Mouse (Mus musculus): ENCODE results near the gene Olfr96. TPM values are rescaled to one million over a fixed set of nuclear protein-coding genes. Genes with fewer than 3 reads are reported as not detected.
A peak's percentile ranks its signal among the peaks of the same experiment; 100 is the strongest.

Olfr96 gene
- polyA plus RNA-seq, 1 experiment from 2014 or later: not detected

DNA sequence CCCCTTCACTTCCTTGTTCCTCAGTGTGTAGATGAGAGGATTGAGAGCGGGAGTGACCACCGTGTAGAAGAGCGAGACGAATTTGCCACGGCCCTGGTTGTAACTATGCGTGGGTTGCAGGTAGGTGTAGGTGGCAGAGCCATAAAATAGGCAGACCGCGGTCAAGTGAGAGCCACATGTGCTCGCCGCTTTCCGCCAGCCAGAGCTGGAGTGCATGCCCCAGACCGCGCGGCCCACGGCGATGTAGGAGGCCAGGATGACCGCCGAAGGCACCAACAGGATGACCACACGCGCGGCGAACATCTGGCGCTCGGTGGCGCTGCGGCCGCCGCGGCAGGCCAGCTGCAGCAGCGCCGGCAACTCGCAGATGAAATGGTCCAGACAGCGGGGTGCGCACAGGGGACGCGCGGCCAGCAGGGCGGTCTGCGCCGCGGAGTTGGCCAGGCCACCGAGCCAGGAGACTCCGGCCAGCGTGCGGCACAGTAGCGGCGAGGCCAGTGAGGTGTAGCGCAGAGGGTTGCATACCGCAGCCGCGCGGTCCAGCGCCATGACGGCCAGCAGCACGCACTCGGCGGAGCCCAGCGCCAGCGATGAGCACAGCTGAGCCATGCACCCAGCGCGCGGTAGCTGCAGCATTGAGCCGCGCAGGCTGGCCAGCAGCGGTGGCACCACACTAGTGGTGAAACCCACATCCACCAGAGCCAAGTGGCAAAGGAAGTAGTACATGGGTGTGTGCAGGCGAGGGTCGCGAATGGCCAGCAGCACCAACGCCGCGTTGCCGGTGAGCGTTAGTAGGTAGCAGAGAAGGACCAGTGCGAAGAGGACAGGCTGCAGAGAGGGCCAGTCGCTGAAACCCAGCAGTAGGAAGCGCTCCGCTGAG lies 22.9 kb upstream of the Olfr96 start:
- no peak overlapping the region for H3K9ac ChIP-seq (replicated peaks; ENCODE audit: low read depth)

DNA sequence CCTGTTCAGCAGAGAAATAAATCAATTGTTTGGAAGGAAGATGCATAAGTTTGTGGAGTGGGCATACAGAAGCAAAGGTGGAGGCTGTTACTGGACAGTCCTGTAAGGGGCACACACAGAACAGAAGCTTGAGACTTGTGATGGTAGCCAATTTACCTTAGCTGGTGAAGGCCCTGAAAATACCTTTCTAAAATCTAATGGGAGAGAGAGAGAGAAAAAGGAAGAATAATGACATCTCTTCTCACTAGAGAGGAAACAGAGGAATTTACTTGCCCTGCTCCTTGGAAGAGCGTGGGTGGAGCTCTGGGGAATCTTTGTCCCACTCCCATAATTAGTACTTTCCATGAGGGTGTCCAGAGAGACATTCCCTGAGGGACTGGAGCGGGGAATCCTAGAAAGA lies 19.1 kb upstream of the Olfr96 start, which contains the start of gene Olfr94:
Olfr94 (minus strand) TSS at position 101 of the 400 bp plus-strand sequence.
- Histone ChIP-seq H3K9me3 (ENCODE audit: low read length) (no peaks in the 10 kb centered on the region), H3K4me2 (replicated peaks; ENCODE audit: low read depth, low read length) (no peak within 1 kb of the TSS), H3K27me3 (replicated peaks; ENCODE audit: insufficient read depth, low read length) (peaks cover 13% of the 10 kb centered on the region), H3K9ac (replicated peaks; ENCODE audit: low read depth) (no peak within 1 kb of the TSS), H3K4me3 (ENCODE audit: low read depth, low read length) (no peak within 1 kb of the TSS), H3K27ac (ENCODE audit: low read length) (no peak within 1 kb of the TSS), H3K4me1 (ENCODE audit: insufficient read depth, low read depth, low read length) (no peaks in the 10 kb centered on the region), H3K36me3 (ENCODE audit: insufficient read depth, low read length) (no peaks in the 10 kb centered on the region)
- WGBS: 63% methylated on average over 2 of the region's 2 CpGs
- ATAC-seq (no peak), DNase-seq (ENCODE audit: low spot score) (no peak)
- no peak for TF ChIP-seq CTCF (IDR thresholded peaks at IDR 0.05)
- TF ChIP-seq EP300 (IDR thresholded peaks at IDR 0.05): no peak

More for the DNA sequence above, 22.9 kb upstream of the Olfr96 start:
- Histone ChIP-seq H3K4me3 (ENCODE audit: low read depth, low read length) (peak overlapping the region; percentile 21), H3K4me1 (ENCODE audit: insufficient read depth, low read depth, low read length) (no peaks in the 10 kb centered on the region), H3K36me3 (ENCODE audit: insufficient read depth, low read length) (no peaks in the 10 kb centered on the region), H3K27ac (ENCODE audit: low read length) (no peak overlapping the region), H3K4me2 (replicated peaks; ENCODE audit: low read depth, low read length) (peak overlapping the region; percentile 54), H3K9me3 (ENCODE audit: low read length) (no peaks in the 10 kb centered on the region), H3K27me3 (replicated peaks; ENCODE audit: insufficient read depth, low read length) (peaks cover 13% of the 10 kb centered on the region)
- peak; percentile 5; the same call in 1 of the 2 replicates for TF ChIP-seq CTCF (IDR thresholded peaks at IDR 0.05)
- TF ChIP-seq EP300 (IDR thresholded peaks at IDR 0.05): no peak
- 2% methylated on average over 76 of the region's 77 CpGs for WGBS
- ATAC-seq: peak; percentile 37; the same call in 1 of the 2 replicates
- no peak for DNase-seq (ENCODE audit: low spot score)

DNA sequence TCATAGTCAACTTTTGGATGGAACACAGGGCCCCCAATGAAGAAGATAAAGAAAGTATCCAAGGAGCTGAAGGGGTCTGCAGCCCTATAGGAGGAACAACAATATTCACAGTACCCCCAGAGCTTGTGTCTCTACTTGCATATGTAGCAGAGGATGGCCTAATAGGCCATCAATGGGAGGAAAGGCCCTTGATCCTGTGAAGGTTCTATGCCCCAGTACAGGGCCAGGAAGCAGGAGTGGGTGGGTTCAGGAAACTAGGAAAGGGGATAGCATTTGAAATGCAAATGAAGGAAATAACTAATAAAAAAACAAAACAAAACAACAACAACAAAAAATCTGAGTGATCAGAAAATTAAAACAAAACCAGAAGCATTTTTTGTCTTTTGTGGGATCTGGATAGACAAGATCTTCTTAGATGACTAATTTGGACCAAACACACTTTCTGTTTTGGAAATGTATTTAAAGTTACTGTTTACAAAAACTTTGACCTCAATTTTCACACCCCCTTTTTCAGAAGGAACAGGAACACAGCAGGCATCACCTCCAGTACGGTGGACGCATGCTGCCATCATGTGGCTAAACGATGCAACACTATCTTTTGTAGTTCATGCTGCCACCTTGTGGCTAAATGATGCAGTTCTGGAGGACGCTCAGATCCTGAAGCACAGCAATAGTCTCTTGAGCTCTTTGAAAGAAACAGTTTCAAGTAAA lies 16.6 kb upstream of the Olfr96 start:
- TF ChIP-seq EP300 (IDR thresholded peaks at IDR 0.05) (no peak), CTCF (IDR thresholded peaks at IDR 0.05) (peak; percentile 100)
- Histone ChIP-seq H3K4me2 (replicated peaks; ENCODE audit: low read depth, low read length) (no peak overlapping the region), H3K4me3 (ENCODE audit: low read depth, low read length) (no peak overlapping the region), H3K36me3 (ENCODE audit: insufficient read depth, low read length) (no peaks in the 10 kb centered on the region), H3K27ac (ENCODE audit: low read length) (no peak overlapping the region), H3K4me1 (ENCODE audit: insufficient read depth, low read depth, low read length) (no peaks in the 10 kb centered on the region), H3K9ac (replicated peaks; ENCODE audit: low read depth) (no peak overlapping the region), H3K27me3 (replicated peaks; ENCODE audit: insufficient read depth, low read length) (no peaks in the 10 kb centered on the region), H3K9me3 (ENCODE audit: low read length) (no peaks in the 10 kb centered on the region)
- DNase-seq (ENCODE audit: low spot score) (peak; percentile 81), ATAC-seq (peak; percentile 70)
- 0% methylated on average over 4 of the region's 4 CpGs for WGBS

DNA sequence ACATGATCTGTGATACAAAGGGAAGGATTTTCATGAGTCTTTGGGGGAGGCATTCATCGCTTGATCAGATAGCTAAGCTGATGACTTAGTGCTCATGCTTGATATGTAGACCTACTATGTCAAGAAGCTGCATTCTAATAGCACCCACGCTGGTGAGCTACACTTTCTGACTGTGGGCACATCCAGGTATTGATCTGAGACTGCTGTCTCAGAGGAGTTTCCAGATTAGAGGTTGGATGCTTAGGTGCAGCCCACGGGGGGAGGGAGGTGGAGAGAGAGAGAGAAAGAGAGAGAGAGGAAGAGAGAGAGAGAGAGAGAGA lies 16.1 kb upstream of the Olfr96 start:
- H3K36me3 ChIP-seq (ENCODE audit: insufficient read depth, low read length): no peaks in the 10 kb centered on the region
- H3K9me3 ChIP-seq (ENCODE audit: low read length): no peaks in the 10 kb centered on the region
- H3K4me2 ChIP-seq (replicated peaks; ENCODE audit: low read depth, low read length): no peak overlapping the region
- no peak for ATAC-seq
- no peak overlapping the region for H3K9ac ChIP-seq (replicated peaks; ENCODE audit: low read depth)
- WGBS: 35% methylated on average over 3 of the region's 3 CpGs
- H3K4me3 ChIP-seq (ENCODE audit: low read depth, low read length): no peak overlapping the region
- DNase-seq (ENCODE audit: low spot score): no peak
- H3K4me1 ChIP-seq (ENCODE audit: insufficient read depth, low read depth, low read length): no peaks in the 10 kb centered on the region
- H3K27me3 ChIP-seq (replicated peaks; ENCODE audit: insufficient read depth, low read length): no peaks in the 10 kb centered on the region
- no peak for TF ChIP-seq EP300 (IDR thresholded peaks at IDR 0.05)
- H3K27ac ChIP-seq (ENCODE audit: low read length): no peak overlapping the region

DNA sequence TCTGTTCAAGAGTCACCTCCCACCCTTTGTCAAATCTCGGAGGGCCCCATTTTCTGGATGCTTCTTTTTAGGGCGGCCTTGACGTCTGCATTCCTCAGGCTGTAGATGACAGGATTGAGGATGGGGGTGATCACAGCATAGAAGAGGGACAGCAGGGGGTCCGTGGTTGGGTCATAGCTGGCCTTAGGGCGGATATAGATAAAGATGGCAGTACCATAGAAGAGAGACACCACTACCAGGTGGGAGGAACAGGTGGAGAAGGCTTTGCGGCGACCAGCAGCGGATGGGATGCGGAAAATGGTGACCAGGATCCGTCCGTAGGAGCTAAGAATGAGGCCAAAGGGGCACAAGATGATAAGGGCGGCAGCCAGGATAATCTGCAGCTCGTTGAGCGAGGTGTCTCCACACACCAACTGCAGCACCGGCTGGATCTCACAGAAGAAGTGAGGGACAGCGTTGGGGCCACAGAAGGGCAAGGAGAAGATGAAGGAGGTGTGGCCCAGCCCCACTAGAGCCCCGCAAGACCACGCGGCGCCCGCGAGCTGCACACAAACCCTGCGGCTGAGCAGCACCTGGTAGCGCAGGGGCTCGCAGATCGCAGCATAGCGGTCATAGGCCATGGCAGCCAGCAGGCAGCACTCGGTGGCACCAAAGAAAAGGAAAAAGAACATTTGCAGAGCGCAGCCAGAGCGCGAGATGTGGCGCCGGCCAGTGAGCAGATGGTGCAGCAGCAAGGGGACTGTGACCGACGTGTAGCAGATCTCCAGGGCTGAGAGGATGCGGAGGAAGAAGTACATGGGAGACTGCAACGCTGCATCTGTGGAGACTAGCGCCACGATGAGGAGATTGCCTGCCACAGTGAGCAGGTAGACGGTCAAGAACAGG lies 8.8 kb upstream of the Olfr96 start:
- ATAC-seq (no peak), DNase-seq (ENCODE audit: low spot score) (no peak)
- Histone ChIP-seq H3K27ac (ENCODE audit: low read length) (no peak overlapping the region), H3K4me2 (replicated peaks; ENCODE audit: low read depth, low read length) (no peak overlapping the region), H3K4me1 (ENCODE audit: insufficient read depth, low read depth, low read length) (no peaks in the 10 kb centered on the region), H3K36me3 (ENCODE audit: insufficient read depth, low read length) (no peaks in the 10 kb centered on the region), H3K9ac (replicated peaks; ENCODE audit: low read depth) (no peak overlapping the region), H3K9me3 (ENCODE audit: low read length) (no peaks in the 10 kb centered on the region), H3K4me3 (ENCODE audit: low read depth, low read length) (no peak overlapping the region), H3K27me3 (replicated peaks; ENCODE audit: insufficient read depth, low read length) (peaks cover 6% of the 10 kb centered on the region; the same call in 1 of the 2 replicates)
- 12% methylated on average over 40 of the region's 40 CpGs for WGBS
- TF ChIP-seq CTCF (IDR thresholded peaks at IDR 0.05): no peak
- TF ChIP-seq EP300 (IDR thresholded peaks at IDR 0.05): no peak
